Mouse (Mus musculus): ENCODE data around the gene Cd81. TPM values are rescaled to one million over a fixed set of nuclear protein-coding genes. Genes with fewer than 3 reads are reported as not detected.

The Cd81 gene
- total and polyA plus RNA-seq, 2 experiments from 2014 or later = 811 to 1,316 TPM

GRCm38 (mm10) chr7:143023499-143023898 is 29.0 kb upstream of the Cd81 start:
- ATAC-seq (ENCODE audit: insufficient read depth, low read depth) = no peak

GRCm38 (mm10) chr7:143024293-143024692 is 28.2 kb upstream of the Cd81 start:
- no peaks in the 10 kb centered on the region for H3K36me3 ChIP-seq (replicated peaks; ENCODE audit: control insufficient read depth, insufficient read depth, low read length)
- H3K9ac ChIP-seq (replicated peaks; ENCODE audit: low read depth, low read length) = no peak overlapping the region
- no peak overlapping the region for H3K27ac ChIP-seq (ENCODE audit: low read depth)
- peaks cover 12% of the 10 kb centered on the region; the same call in 1 of the 2 replicates for H3K4me1 ChIP-seq (ENCODE audit: control insufficient read depth, insufficient read depth)
- no peaks in the 10 kb centered on the region for H3K27me3 ChIP-seq (ENCODE audit: control insufficient read depth, insufficient read depth, low read length)
- no peak overlapping the region for H3K4me2 ChIP-seq (ENCODE audit: low read depth, low read length)
- TF ChIP-seq CTCF (IDR thresholded peaks at IDR 0.05; ENCODE audit: low read depth) (no peak), EP300 (IDR thresholded peaks at IDR 0.05; ENCODE audit: low read depth) (no peak)
- no peak for DNase-seq (ENCODE audit: low spot score)
- no peaks in the 10 kb centered on the region for H3K9me3 ChIP-seq (replicated peaks; ENCODE audit: control insufficient read depth, low read length)
- no peak for ATAC-seq (ENCODE audit: insufficient read depth, low read depth)
- H3K4me3 ChIP-seq (ENCODE audit: low read depth, low read length) = no peak overlapping the region
- 84% methylated on average over 1 of the region's 1 CpGs for WGBS

More at GRCm38 (mm10) chr7:143023499-143023898, 29.0 kb upstream of the Cd81 start:
- TF ChIP-seq EP300 (IDR thresholded peaks at IDR 0.05; ENCODE audit: low read depth) (no peak), CTCF (IDR thresholded peaks at IDR 0.05; ENCODE audit: low read depth) (no peak)
- Histone ChIP-seq H3K27me3 (ENCODE audit: control insufficient read depth, insufficient read depth, low read length) (no peaks in the 10 kb centered on the region), H3K4me3 (ENCODE audit: low read depth, low read length) (no peak overlapping the region), H3K4me1 (ENCODE audit: control insufficient read depth, insufficient read depth) (peaks cover 14% of the 10 kb centered on the region; the same call in 1 of the 2 replicates), H3K9ac (replicated peaks; ENCODE audit: low read depth, low read length) (no peak overlapping the region), H3K4me2 (ENCODE audit: low read depth, low read length) (no peak overlapping the region), H3K9me3 (replicated peaks; ENCODE audit: control insufficient read depth, low read length) (no peaks in the 10 kb centered on the region), H3K36me3 (replicated peaks; ENCODE audit: control insufficient read depth, insufficient read depth, low read length) (no peaks in the 10 kb centered on the region), H3K27ac (ENCODE audit: low read depth) (no peak overlapping the region)
- DNase-seq (ENCODE audit: low spot score) = no peak
- WGBS = 80% methylated on average over 2 of the region's 2 CpGs

DNA sequence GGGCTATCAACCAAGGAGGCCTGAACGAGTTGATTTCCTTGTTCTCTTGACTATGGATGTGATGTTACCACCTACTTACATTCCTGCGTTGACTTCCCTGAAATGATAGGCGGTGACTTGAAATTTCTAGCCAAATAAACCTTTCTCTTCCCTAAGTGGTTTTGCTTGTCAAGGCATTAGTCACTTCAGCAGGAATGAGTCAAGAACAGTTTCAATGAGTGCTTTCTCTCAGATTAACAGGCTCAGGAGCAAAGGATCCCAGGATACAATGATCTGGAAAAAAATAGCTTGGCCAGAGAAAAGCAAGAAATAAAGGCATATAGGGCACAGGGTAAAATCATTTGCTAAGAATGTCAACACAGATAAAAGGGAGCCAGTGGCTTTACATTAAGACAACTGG is 27.0 kb upstream of the Cd81 start:
- H3K9me3 ChIP-seq (replicated peaks; ENCODE audit: control insufficient read depth, low read length) = no peaks in the 10 kb centered on the region
- ATAC-seq (ENCODE audit: insufficient read depth, low read depth) (no peak), DNase-seq (ENCODE audit: low spot score) (no peak)
- TF ChIP-seq EP300 (IDR thresholded peaks at IDR 0.05; ENCODE audit: low read depth) (no peak), CTCF (IDR thresholded peaks at IDR 0.05; ENCODE audit: low read depth) (no peak)
- H3K4me1 ChIP-seq (ENCODE audit: control insufficient read depth, insufficient read depth) = peaks cover 12% of the 10 kb centered on the region; the same call in 1 of the 2 replicates
- no peak overlapping the region for H3K4me3 ChIP-seq (ENCODE audit: low read depth, low read length)
- H3K27ac ChIP-seq (ENCODE audit: low read depth) = no peak overlapping the region
- no peak overlapping the region for H3K9ac ChIP-seq (replicated peaks; ENCODE audit: low read depth, low read length)
- 88% methylated on average over 3 of the region's 3 CpGs for WGBS
- H3K36me3 ChIP-seq (replicated peaks; ENCODE audit: control insufficient read depth, insufficient read depth, low read length) = no peaks in the 10 kb centered on the region
- H3K4me2 ChIP-seq (ENCODE audit: low read depth, low read length) = no peak overlapping the region
- no peaks in the 10 kb centered on the region for H3K27me3 ChIP-seq (ENCODE audit: control insufficient read depth, insufficient read depth, low read length)

DNA sequence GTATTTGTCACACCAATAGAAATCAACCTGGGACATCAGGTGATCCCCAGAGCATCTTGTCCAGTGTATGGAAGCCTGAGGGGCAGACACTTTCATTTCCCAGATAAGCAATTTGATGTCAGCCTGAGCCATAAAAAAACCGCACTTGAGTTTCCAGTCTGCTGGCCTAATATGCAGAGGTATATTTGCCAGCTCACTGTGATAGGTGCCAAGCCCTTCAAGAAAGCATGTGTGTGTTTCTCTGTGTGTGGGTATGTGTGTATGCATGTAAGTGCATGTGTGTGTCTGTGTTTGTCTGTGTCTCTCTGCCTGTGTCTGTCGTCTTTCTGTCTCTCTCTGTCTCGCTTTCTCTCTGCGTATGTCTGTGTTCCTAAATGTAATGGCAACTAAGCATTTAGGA is 25.3 kb upstream of the Cd81 start:
- Histone ChIP-seq H3K9me3 (replicated peaks; ENCODE audit: control insufficient read depth, low read length) (no peaks in the 10 kb centered on the region), H3K4me2 (ENCODE audit: low read depth, low read length) (no peak overlapping the region), H3K27ac (ENCODE audit: low read depth) (peak overlapping the region; percentile 33), H3K27me3 (ENCODE audit: control insufficient read depth, insufficient read depth, low read length) (no peaks in the 10 kb centered on the region), H3K4me3 (ENCODE audit: low read depth, low read length) (no peak overlapping the region), H3K9ac (replicated peaks; ENCODE audit: low read depth, low read length) (no peak overlapping the region), H3K36me3 (replicated peaks; ENCODE audit: control insufficient read depth, insufficient read depth, low read length) (no peaks in the 10 kb centered on the region), H3K4me1 (ENCODE audit: control insufficient read depth, insufficient read depth) (peaks cover 17% of the 10 kb centered on the region)
- TF ChIP-seq EP300 (IDR thresholded peaks at IDR 0.05; ENCODE audit: low read depth) = no peak
- no peak for TF ChIP-seq CTCF (IDR thresholded peaks at IDR 0.05; ENCODE audit: low read depth)
- DNase-seq (ENCODE audit: low spot score) (no peak), ATAC-seq (ENCODE audit: insufficient read depth, low read depth) (peak; percentile 57; the same call in 1 of the 2 replicates)
- WGBS = 79% methylated on average over 4 of the region's 4 CpGs

DNA sequence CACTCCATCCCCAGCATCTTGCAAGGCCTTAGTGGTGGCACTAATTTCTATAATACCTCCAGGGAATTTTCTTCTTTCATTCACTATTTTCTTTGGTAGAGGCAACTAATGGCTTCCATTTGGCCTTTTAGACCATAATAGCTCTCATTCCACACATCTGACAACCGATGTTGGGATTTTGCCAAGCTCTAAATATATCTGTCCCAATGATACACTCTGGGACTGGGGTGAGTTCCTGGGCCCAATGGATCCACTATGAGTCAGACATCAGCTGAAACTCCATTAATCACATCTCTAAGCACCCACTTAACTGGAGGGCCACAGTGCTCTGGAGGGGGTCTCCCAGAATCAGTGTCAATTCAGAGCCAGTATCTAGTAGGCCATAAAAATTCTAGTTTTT is 20.7 kb upstream of the Cd81 start:
- 22% methylated on average over 1 of the region's 1 CpGs for WGBS

GRCm38 (mm10) chr7:143033581-143033980 is 19.0 kb upstream of the Cd81 start:
- Histone ChIP-seq H3K9ac (replicated peaks; ENCODE audit: low read depth, low read length) (no peak overlapping the region), H3K4me2 (ENCODE audit: low read depth, low read length) (no peak overlapping the region), H3K4me3 (ENCODE audit: low read depth, low read length) (no peak overlapping the region), H3K27me3 (ENCODE audit: control insufficient read depth, insufficient read depth, low read length) (no peaks in the 10 kb centered on the region), H3K4me1 (ENCODE audit: control insufficient read depth, insufficient read depth) (peaks cover 9% of the 10 kb centered on the region), H3K36me3 (replicated peaks; ENCODE audit: control insufficient read depth, insufficient read depth, low read length) (no peaks in the 10 kb centered on the region; the same call in 1 of the 2 replicates), H3K9me3 (replicated peaks; ENCODE audit: control insufficient read depth, low read length) (no peaks in the 10 kb centered on the region), H3K27ac (ENCODE audit: low read depth) (no peak overlapping the region)
- no peak for TF ChIP-seq CTCF (IDR thresholded peaks at IDR 0.05; ENCODE audit: low read depth)
- TF ChIP-seq EP300 (IDR thresholded peaks at IDR 0.05; ENCODE audit: low read depth) = no peak
- ATAC-seq (ENCODE audit: insufficient read depth, low read depth) = no peak
- DNase-seq (ENCODE audit: low spot score) = no peak
- WGBS = 66% methylated on average over 4 of the region's 4 CpGs

More for the DNA sequence above, 20.7 kb upstream of the Cd81 start:
- Histone ChIP-seq H3K4me2 (ENCODE audit: low read depth, low read length) (no peak overlapping the region), H3K4me3 (ENCODE audit: low read depth, low read length) (no peak overlapping the region), H3K9me3 (replicated peaks; ENCODE audit: control insufficient read depth, low read length) (no peaks in the 10 kb centered on the region), H3K4me1 (ENCODE audit: control insufficient read depth, insufficient read depth) (peaks cover 21% of the 10 kb centered on the region), H3K27ac (ENCODE audit: low read depth) (peak overlapping the region; percentile 65), H3K36me3 (replicated peaks; ENCODE audit: control insufficient read depth, insufficient read depth, low read length) (no peaks in the 10 kb centered on the region; the same call in 1 of the 2 replicates), H3K27me3 (ENCODE audit: control insufficient read depth, insufficient read depth, low read length) (no peaks in the 10 kb centered on the region), H3K9ac (replicated peaks; ENCODE audit: low read depth, low read length) (no peak overlapping the region)
- ATAC-seq (ENCODE audit: insufficient read depth, low read depth) (peak; percentile 69), DNase-seq (ENCODE audit: low spot score) (no peak)
- TF ChIP-seq EP300 (IDR thresholded peaks at IDR 0.05; ENCODE audit: low read depth) (0 out of 2 replicates have a peak, but pooled peaks have one; percentile 50), CTCF (IDR thresholded peaks at IDR 0.05; ENCODE audit: low read depth) (no peak)

Measured in heart, postnatal 0 days (tissue).